Mouse (Mus musculus) myocyte (in vitro differentiated cells): ENCODE measurements at regions not wholly inside any gene's neighbourhood (a gene's known extent, or its start where the extent isn't known, plus 50 kb on each side); places are given as distances from the start of the nearest gene placed in this dataset.

Source experiments
- E2F4 ChIP-seq: IDR thresholded peaks from one replicate; pipeline ENCODE4 v1.6.1; 2011; ENCODE audit warnings: mild to moderate bottlenecking, control low read depth, moderate library complexity; ENCODE audit not compliant: insufficient read depth
- MYOD1 ChIP-seq, 3 experiments: IDR thresholded peaks; one replicate each; pipeline ENCODE4 v1.6.1; 2011; ENCODE audit warnings: control low read depth in 2 of 3, low read depth in 2 of 3, mild to moderate bottlenecking in 2 of 3, moderate library complexity in 1 of 3; ENCODE audit not compliant: insufficient read length in 2 of 3, control insufficient read depth in 1 of 3
- MYOG ChIP-seq, 3 experiments: IDR thresholded peaks; one replicate each; pipeline ENCODE4 v1.6.1; 2011; ENCODE audit warnings: control low read depth in 2 of 3, low read depth in 2 of 3, mild to moderate bottlenecking in 2 of 3; ENCODE audit not compliant: insufficient read length in 2 of 3, control insufficient read depth in 1 of 3, insufficient read depth in 1 of 3
- POLR2A ChIP-seq: IDR thresholded peaks from one replicate; pipeline ENCODE4 v1.6.1; 2011; ENCODE audit warnings: low read depth, mild to moderate bottlenecking, control low read depth, moderate library complexity; ENCODE audit not compliant: insufficient read length
- POLR2AphosphoS2 ChIP-seq: IDR thresholded peaks from one replicate; pipeline ENCODE4 v1.6.1; 2011; ENCODE audit warnings: low read depth, control low read depth; ENCODE audit not compliant: insufficient read length
- USF1 ChIP-seq: IDR thresholded peaks from one replicate; pipeline ENCODE4 v1.6.1; 2011; ENCODE audit warnings: low read depth, mild to moderate bottlenecking, control low read depth, moderate library complexity

- TF ChIP-seq POLR2A = no peak
- no peak for TF ChIP-seq E2F4
- no peak for TF ChIP-seq USF1
- TF ChIP-seq MYOD1 (IDR thresholded peaks at IDR 0.05; ENCODE audit: control insufficient read depth in 1 of 3, insufficient read length in 2 of 3, low read depth in 2 of 3) = no peak
- TF ChIP-seq MYOG (IDR thresholded peaks at IDR 0.05; ENCODE audit: control insufficient read depth in 1 of 3, insufficient read depth in 1 of 3, insufficient read length in 2 of 3, low read depth in 2 of 3) = no peak
- no peak for TF ChIP-seq POLR2AphosphoS2
Measured at GRCm38 (mm10) chr3:51120522-51120921, 103.7 kb upstream of the Noct start.
